Mouse (Mus musculus) heart, postnatal 25 days (tissue): ENCODE results near the gene Foxn1. TPM values are rescaled to one million over a fixed set of nuclear protein-coding genes. Genes with fewer than 3 reads are reported as not detected.

Experiments used
- DNase-seq: peaks from one replicate; pipeline ENCODE4 v3.0.0; 2022; ENCODE audit warnings: low spot score
- intact Hi-C: fragments of 180-260 bp; cut with DNase I; formaldehyde crosslinking; loops from one replicate; pipeline ENCODE4 v1.15.1; 2025
- total RNA-seq, 2 experiments: library from RNA; stranded (reverse); gene quantifications; 2 replicates each; pipeline ENCODE4 v1.2.3; 2021

Gene Foxn1
- not detected for total RNA-seq

DNA sequence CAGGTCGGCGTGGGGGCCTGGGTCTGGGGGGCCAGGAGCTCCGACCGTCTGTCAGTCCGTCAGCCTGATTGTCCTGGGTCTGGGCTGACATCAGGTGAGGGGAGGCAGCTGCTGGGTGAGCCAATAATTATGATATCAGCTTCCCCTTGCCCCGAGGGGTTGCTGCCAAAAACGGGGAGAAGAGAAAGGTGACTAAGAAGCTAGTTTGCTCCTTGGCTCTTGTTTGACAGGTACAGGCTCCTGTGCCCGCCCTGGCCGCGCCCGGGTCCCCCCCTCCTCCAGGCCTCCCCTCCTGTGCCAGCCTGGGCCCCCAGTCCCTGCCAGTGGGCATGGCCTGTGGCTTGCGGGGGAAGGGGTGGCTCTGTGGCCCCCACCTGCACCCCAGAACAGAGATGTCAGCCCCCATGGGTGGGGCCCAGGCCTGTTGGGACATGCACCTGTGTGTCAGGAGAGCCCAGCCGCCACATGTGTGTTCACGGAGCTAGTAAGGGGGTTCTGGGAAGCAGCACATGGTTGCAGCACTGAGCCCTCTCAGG, at the start of gene Foxn1:
TSS of gene Foxn1 (minus strand) at position 51 of the 536 bp plus-strand sequence.
- DNase-seq, result no peak
- intact Hi-C loops, result no loop called here

DNA sequence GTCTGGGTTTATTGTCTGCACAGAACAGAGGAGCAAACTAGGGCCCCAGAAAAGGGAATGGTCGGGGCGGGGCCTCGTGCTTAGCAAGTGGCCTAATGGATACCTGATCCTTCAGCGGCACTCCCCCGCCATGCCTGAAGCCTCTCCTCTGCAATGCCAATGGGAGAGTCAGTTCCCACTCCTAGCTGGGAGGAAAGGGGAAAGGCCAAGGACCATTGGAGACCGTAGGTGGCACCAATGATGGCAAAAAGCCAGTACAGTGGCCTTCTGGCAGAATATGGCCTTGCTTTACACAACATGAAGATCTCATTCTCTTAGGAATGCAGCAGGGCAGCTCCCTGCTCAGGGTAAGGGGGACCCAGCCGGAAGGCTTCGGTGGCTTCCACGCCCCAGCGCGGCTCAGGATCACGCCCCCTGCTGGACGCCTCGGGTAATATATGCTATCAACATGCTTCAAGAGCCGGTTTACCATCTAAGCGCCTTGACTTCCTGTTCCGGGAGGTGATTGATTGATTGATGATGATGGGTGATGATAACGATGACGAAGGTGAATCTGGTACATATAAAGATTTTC, 49.5 kb upstream of the Foxn1 start:
- DNase-seq, result no peak
- intact Hi-C loops, result no loop called here

DNA sequence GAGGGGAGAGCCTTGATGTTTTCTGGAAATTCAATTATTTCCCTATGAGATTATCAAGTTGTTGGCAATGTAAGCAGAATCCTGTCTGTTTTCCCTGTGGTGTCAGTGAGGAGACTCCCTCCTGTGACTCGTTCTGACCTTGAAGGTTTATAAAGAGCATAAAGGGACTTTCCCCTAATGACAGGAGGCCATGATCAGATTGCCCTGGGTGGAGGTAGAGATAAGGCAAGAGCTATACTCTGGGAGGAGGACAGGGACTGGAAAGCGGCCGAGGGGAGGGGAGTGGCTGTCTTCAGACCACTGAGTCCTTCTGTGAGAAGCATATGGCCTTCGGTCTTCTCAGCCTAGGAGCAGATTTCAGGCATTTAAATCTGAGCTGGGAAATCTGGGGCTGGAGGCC, 47.7 kb upstream of the Foxn1 start:
- intact Hi-C loops, result no loop called here
- DNase-seq, result no peak

DNA sequence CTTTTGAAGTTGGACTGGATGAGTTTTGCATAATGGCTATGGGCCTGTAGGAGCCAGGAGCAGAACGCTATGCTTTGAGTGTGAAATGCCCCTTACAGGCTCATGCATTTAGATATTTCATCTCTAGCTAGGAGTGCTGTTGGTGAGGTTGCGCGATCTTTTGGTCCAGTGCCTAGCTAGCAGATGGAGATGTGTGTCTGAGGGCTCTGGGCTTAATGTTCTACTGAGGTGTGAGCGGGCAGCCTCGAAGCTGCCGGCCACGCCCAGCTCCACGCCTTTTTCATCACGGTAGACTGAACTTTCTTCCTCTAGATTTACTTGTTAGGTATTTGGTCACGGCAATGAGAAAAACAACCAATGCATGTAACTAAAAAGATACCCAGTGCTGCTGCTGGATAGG, 44.8 kb upstream of the Foxn1 start:
- DNase-seq, result no peak
- intact Hi-C loops, result no loop called here

- no peak for DNase-seq
- intact Hi-C loops, result no loop called here
Measured at GRCm38 (mm10) chr11:78430195-78430878, 44.0 kb upstream of the Foxn1 start.

- intact Hi-C loops, result no loop called here
- no peak for DNase-seq
Measured at GRCm38 (mm10) chr11:78428309-78428708, 42.0 kb upstream of the Foxn1 start.

- DNase-seq, result no peak
- intact Hi-C loops, result no loop called here
Measured at GRCm38 (mm10) chr11:78427655-78428054, 41.3 kb upstream of the Foxn1 start.

DNA sequence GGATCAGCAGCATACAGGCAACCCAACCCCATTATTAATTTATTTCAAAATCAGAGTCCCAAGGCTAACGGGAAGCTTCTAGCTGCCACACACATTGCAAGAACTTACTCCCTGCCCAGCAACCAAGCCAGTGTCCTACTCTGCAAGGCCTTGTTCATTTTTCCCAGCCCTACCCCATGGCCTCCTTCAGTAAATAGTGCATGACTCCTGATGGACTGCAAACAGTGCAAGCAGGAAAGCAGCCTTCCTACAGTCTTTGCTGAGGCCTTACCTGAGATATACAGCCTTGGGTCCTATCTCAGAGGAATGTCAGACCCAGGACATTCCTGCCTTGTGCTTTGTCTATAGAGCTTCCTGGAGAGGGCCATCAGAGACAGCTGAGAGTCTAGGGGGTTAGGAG, 39.2 kb upstream of the Foxn1 start:
- intact Hi-C loops, result no loop called here
- no peak for DNase-seq

GRCm38 (mm10) chr11:78424352-78424751, 38.0 kb upstream of the Foxn1 start:
- intact Hi-C loops, result no loop called here
- DNase-seq, result no peak

DNA sequence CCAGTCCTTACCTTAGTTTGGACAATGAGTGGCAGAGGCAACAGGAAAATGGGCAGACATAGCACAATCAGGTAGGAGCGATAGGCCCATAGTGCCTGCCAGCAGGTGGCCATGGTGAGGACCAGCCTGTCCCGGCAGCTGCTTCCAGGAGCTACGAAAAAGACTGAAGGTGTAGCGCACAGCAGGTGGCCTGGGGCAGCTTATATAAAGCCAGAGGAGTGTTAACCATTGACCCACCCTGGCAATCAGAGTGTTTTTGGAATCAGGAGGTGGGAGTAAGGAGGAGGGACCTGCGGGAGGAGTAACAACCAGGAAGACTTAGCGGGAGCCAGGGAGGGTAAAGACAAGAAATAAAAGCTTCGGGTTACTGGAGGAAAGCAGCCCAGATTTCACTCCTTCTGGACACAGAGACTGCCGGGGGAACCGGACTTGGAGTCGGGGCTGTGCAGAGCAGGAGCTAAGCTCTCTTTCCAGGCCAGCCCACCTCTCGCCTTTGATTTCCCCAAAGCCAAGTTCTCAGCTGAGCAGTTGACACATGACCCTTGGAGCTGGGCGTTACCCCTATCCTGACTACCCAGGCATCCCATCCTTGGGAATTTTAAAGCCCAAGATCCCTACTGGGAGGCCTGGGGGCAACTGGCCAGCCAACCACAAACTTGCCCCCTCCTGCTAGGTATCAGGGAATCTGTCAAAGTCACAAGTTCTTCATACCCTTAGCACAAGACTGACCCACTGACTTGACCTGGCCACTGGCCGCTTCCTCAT, 35.9 kb upstream of the Foxn1 start, which contains the start of gene Slc13a2:
TSS of gene Slc13a2 (minus strand) at position 163 of the 765 bp plus-strand sequence.
- no peak for DNase-seq
- intact Hi-C loops, result no loop called here

- intact Hi-C loops, result no loop called here
Measured at GRCm38 (mm10) chr11:78421201-78422009, 35.0 kb upstream of the Foxn1 start.

DNA sequence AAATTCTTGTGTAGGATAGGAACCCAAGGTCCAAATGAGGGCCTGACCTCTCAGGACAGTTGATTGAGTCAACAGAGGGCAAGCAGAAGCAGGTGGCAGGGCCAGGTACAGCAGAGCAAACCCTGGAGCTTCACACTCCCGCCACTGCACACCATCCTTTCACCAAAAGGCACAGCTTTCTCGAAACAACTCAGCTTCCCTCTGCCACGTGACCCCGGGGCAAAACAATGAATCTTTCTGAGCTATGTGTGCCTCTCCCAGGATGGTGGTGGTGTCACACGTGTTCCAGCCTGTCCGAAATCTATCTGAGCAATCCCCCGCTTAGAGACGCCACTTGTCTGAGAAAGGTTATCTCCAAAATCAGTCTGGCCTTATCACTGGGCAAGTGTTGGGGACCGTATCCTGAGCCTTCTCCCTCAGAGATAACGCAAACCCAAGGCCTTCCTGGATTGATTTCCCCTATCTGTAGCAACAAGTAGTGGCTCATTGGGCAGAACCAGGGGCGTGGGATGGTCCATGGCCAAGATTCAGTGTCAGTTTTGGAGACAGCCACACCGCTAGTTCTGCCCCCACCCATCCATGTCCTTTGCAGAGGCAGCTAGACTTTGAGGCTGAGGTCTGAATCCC, 34.0 kb upstream of the Foxn1 start:
- no peak for DNase-seq
- intact Hi-C loops, result no loop called here

More at GRCm38 (mm10) chr11:78421201-78422009, 35.0 kb upstream of the Foxn1 start:
- DNase-seq, result no peak

GRCm38 (mm10) chr11:78416854-78417253, 30.5 kb upstream of the Foxn1 start:
- intact Hi-C loops, result no loop called here
- DNase-seq, result no peak

DNA sequence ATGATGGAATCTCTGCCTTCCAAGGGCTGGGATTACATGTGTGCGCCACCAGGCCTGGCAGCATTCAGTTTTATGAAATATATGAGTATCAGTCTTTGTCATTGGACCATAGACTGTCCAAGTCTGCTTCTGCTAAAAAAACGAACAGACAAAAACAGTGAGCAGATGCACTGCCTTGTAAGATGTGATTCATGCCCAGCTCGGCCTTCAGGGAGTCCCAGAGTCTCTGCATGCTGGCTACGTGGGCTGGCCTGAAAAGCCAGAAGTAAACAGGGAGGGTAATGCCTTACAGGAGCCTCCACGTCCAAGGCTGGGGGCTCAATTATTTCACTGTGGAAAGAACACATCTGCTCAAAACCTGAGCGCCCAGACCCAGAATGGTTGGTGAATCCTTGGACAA, 26.5 kb upstream of the Foxn1 start:
- DNase-seq, result no peak
- intact Hi-C loops, result no loop called here

DNA sequence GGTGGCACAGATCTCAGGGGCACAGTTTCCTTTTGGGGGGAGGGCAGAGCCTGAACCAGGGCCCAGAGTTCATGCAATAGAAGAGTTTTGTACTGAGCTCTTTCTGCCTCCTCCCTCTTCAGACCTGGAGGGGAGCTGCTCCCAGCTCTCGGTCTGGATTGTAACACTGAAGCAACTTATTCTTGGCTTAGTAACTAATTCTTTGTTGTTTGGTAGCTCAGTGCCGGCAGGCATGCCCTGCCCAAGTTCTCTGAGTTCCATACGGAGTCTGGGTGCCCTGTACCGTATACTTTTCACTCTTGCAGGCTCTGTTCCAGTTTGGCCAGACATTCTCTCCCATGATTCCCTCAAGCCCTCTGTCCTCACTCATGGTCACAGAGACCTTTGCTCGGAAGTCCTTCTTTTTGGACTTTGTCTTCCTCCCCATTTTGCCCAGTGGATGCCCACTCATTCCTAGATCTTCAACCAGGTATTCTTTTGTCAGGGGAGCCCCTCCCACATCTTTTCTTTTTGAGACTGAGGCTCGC, 26.0 kb upstream of the Foxn1 start:
- no peak for DNase-seq
- intact Hi-C loops, result no loop called here

DNA sequence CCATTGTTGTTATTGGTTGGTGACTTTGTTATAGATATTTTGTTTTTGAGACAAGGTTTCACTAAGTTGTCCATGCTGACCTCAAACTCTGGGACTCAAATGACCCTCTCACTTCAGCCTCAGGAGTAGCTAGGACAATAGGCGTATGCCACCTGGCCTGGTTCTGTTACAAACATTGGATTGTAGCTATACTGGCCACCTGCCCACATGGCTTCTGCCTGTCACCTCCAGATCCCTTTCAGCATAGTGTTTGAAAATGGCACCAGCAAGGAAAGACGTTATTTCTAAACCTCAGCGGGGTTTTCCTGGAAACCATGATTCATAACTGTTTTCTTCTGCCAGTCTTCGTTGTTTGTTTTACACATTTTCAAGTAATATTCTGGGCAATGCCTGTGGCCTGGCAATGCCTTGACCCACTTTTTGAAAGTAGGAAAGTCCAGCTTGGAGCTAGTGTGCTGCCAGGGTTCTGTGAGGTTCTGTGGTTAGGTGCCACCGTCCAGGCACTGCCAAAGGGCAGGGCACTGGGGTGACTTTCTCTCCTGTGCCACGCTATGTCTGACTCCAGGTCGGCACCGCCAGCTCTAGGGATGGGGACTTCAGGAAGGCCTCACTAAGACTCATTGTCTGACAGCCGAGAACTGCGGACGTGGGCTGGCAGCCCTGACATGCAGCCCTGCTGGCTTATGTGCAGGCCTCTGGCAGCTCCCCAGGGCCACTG, 25.4 kb upstream of the Foxn1 start:
- intact Hi-C loops, result no loop called here
- DNase-seq, result no peak

DNA sequence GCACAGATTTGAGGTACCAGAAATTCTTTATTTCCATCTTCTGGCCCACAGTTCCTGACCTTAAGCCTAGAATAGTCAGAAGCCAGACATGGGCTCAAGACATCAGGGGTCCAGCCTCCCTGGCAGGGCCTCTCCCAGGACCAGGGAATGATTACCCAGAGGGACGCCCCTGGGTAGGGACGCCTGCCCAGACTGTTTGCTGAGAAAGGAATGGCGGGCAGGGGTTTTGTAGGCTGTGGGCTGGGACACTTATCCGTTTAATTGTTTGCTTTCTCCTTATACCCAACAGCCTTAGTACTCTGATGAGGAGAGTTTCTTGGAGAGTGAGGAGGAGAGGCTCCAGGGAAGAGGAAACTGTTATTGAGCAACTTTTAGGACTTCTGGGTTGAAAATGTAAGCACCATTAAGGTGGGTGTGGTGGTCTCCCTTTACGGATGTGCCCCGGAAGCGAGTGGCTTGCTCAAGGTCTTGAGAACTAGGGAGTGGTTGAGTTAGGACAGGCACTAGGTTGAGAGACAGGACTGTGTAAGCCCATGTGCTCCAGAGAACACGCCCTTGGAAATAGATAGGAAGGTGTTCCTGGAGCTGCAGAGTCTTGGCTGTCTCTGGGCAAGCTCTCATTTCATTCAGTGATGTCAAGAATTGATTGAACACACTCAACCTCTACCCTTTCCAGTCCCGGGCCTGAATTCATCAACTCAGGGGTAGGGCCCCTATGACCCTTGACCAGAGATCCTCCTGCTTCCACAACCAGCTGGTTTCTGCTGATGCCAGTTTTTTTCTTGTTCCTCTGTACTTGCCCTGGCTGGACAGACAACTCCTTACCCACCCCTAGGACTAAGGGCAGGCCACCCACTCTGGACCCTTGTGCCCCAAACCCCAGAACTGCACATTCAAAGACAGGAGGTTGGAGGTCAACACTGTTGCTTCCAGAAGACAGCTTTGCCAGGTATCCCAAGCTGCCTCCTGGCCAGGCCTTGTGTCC, 22.2 kb upstream of the Foxn1 start:
- intact Hi-C loops, result no loop called here
- DNase-seq, result no peak

- DNase-seq, result no peak
- intact Hi-C loops, result no loop called here
Measured at GRCm38 (mm10) chr11:78402062-78402461, 15.7 kb upstream of the Foxn1 start.
